8 mouse cellular contexts compared by ENCODE assay signal in the genomic region with DNA sequence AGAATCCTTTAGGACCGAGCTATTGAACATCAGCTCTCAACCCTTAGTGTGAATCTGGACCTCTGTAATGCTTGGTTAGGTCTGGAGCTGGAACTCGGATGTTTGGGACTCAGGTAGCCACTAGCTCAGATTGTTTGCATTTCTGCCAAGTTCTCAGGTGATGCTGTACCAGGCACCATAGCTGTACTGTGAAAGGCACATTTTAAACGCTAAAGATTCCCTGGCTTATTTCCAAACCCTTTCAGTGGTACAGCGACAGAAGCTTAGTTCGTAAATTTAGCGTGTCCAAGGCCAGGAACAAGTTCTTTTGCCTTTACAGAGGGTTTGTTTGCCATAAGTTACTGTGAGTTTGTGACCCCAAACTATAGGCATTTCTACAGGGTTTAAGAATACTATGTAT. TPM values are rescaled to one million over a fixed set of nuclear protein-coding genes. Genes with fewer than 3 reads are reported as not detected.
DNase-seq lines count a peak whose midpoint lies in the region; ATAC-seq and TF ChIP-seq lines count a peak whose summit lies in the region.

No protein-coding gene starts in this region.

- peak overlapping the region; percentile 96 for H3K4me2 ChIP-seq in neural tube, embryonic 14.5 days (ENCODE audit: low read depth, low read length)

- H3K9me3 ChIP-seq in limb, embryonic 10.5 days (replicated peaks) = no peaks in the 10 kb centered on the region
- H3K9me3 ChIP-seq in neural tube, embryonic 14.5 days (ENCODE audit: control insufficient read depth, low read length) = no peaks in the 10 kb centered on the region

- peak; percentile 9 for DNase-seq in lung, adult 2 months
- no peak for DNase-seq in lung, postnatal 25 days (ENCODE audit: low spot score)
- no peak for DNase-seq in limb, embryonic 10.5 days (ENCODE audit: low spot score)
- DNase-seq in adrenal gland, postnatal 25 days = no peak
- no peak for DNase-seq in cerebellum, adult 11 months
- no peak for DNase-seq in spleen, adult 18-20 months

- WGBS in lung, adult 2 months = 44% methylated on average over 6 of the region's 6 CpGs
- 54% methylated on average over 6 of the region's 6 CpGs for WGBS in limb, embryonic 10.5 days
- WGBS in neural tube, embryonic 14.5 days = 36% methylated on average over 6 of the region's 6 CpGs

- no peak overlapping the region for H3K9ac ChIP-seq in neural tube, embryonic 14.5 days (replicated peaks; ENCODE audit: low read depth, low read length)

- no peaks in the 10 kb centered on the region for H3K27me3 ChIP-seq in limb, embryonic 10.5 days (ENCODE audit: low read depth, poor library complexity, severe bottlenecking)
- H3K27me3 ChIP-seq in neural tube, embryonic 14.5 days (ENCODE audit: control insufficient read depth, insufficient read depth, low read length) = peaks cover 6% of the 10 kb centered on the region; the same call in 1 of the 2 replicates

- no peaks in the 10 kb centered on the region for H3K36me3 ChIP-seq in limb, embryonic 10.5 days
- no peaks in the 10 kb centered on the region for H3K36me3 ChIP-seq in neural tube, embryonic 14.5 days (ENCODE audit: control insufficient read depth, insufficient read depth, low read length)

- TF ChIP-seq POLR2A in lung, adult 2 months (IDR thresholded peaks at IDR 0.05; ENCODE audit: borderline replicate concordance, extremely low read depth, low read depth, low read length) = no peak
- peak; percentile 28; the same call in 1 of the 2 replicates for TF ChIP-seq POLR2A in embryonic fibroblast, embryonic 13.5 days (IDR thresholded peaks at IDR 0.05; ENCODE audit: low read depth, low read length)

- no peak for ATAC-seq in neural tube, embryonic 14.5 days (ENCODE audit: low read depth)

- peaks cover 3% of the 10 kb centered on the region; the same call in 1 of the 2 replicates for H3K4me1 ChIP-seq in lung, adult 2 months (ENCODE audit: control insufficient read depth, insufficient read depth, low read length)
- H3K4me1 ChIP-seq in embryonic fibroblast, embryonic 13.5 days (ENCODE audit: control insufficient read depth, insufficient read depth, low read length) = no peaks in the 10 kb centered on the region; the same call in 1 of the 2 replicates
- H3K4me1 ChIP-seq in limb, embryonic 10.5 days = peaks cover 18% of the 10 kb centered on the region
- no peaks in the 10 kb centered on the region for H3K4me1 ChIP-seq in neural tube, embryonic 14.5 days (ENCODE audit: control insufficient read depth, insufficient read depth, low read length)

- no peak overlapping the region for H3K27ac ChIP-seq in embryonic fibroblast, embryonic 13.5 days (ENCODE audit: insufficient read depth, low read length)
- no peak overlapping the region for H3K27ac ChIP-seq in limb, embryonic 10.5 days
- H3K27ac ChIP-seq in neural tube, embryonic 14.5 days (ENCODE audit: low read depth, low read length) = no peak overlapping the region

- no peak overlapping the region for H3K4me3 ChIP-seq in lung, adult 2 months (replicated peaks; ENCODE audit: extremely low read depth, low read depth, low read length)
- H3K4me3 ChIP-seq in embryonic fibroblast, embryonic 13.5 days (ENCODE audit: insufficient read depth, low read length) = no peak overlapping the region; the same call in 1 of the 2 replicates
- H3K4me3 ChIP-seq in limb, embryonic 10.5 days = peak overlapping the region; percentile 80
- H3K4me3 ChIP-seq in neural tube, embryonic 14.5 days (ENCODE audit: low read depth, low read length) = no peak overlapping the region; the same call in 1 of the 2 replicates

- no peak for TF ChIP-seq CTCF in lung, adult 2 months (IDR thresholded peaks at IDR 0.05; ENCODE audit: insufficient read depth, low read length)
- TF ChIP-seq CTCF in embryonic fibroblast, embryonic 13.5 days (IDR thresholded peaks at IDR 0.05; ENCODE audit: borderline replicate concordance, insufficient read depth, low read length) = no peak

RNA-seq across cellular contexts. Expression of gene Gpd2, which starts 0.4 kb away (rescaled TPM):
- 5.9 and 11.4 TPM in 2 replicates for polyA plus RNA-seq in lung, adult 2 months (2012; rRNA removed)
- polyA plus RNA-seq in embryonic fibroblast, embryonic 13.5 days (2011; ENCODE audit: insufficient read length, low read depth, missing spikeins) = 27.3 and 29.2 TPM in 2 replicates
- polyA plus RNA-seq in limb, embryonic 10.5 days (2016; fragmentation: Nextera tagmentation; extraction: Ambion mirVana) = 22.5 and 23.7 TPM in 2 replicates
- polyA plus RNA-seq in neural tube, embryonic 14.5 days (2014; fragmentation: Nextera tagmentation; extraction: Ambion mirVana) = 21.1 and 22.5 TPM in 2 replicates
- total RNA-seq in adrenal gland, postnatal 25 days (2021) = 72.0 and 94.8 TPM in 2 replicates
